Mouse (Mus musculus) forebrain, embryonic 15.5 days (tissue): ENCODE measurements around the gene B230118H07Rik. TPM values are rescaled to one million over a fixed set of nuclear protein-coding genes. Genes with fewer than 3 reads are reported as not detected.

Source experiments
- ATAC-seq: fragments of 200-750 bp; cut with Nextera tagmentation; replicated peaks from 2 replicates; pipeline ENCODE4 v1.8.0; 2017; ENCODE audit warnings: mild to moderate bottlenecking, moderate TSS enrichment, moderate library complexity
- H3K27ac ChIP-seq: fragments of 300-500 bp; sonication (generic); replicated peaks from 2 replicates; pipeline ENCODE4 v1.5.1; 2015; ENCODE audit warnings: mild to moderate bottlenecking, inconsistent platforms
- H3K27me3 ChIP-seq: fragments of 300-500 bp; sonication (generic); 2 replicates; pipeline ENCODE4 v1.6.1; 2015; ENCODE audit warnings: inconsistent platforms
- H3K36me3 ChIP-seq: fragments of 300-500 bp; sonication (generic); 2 replicates; pipeline ENCODE4 v1.6.1; 2015; ENCODE audit warnings: mild to moderate bottlenecking, inconsistent platforms
- H3K4me1 ChIP-seq: fragments of 300-500 bp; sonication (generic); 2 replicates; pipeline ENCODE4 v1.6.1; 2015; ENCODE audit warnings: inconsistent platforms
- H3K4me2 ChIP-seq: fragments of 300-500 bp; sonication (generic); replicated peaks from 2 replicates; pipeline ENCODE4 v1.6.1; 2015; ENCODE audit warnings: mild to moderate bottlenecking, inconsistent platforms
- H3K4me3 ChIP-seq: fragments of 300-500 bp; sonication (generic); 2 replicates; pipeline ENCODE4 v1.5.1; 2015; ENCODE audit warnings: mild to moderate bottlenecking, inconsistent platforms
- H3K9ac ChIP-seq: fragments of 300-500 bp; sonication (generic); replicated peaks from 2 replicates; pipeline ENCODE4 v1.6.1; 2015; ENCODE audit warnings: mild to moderate bottlenecking, inconsistent platforms
- H3K9me3 ChIP-seq: fragments of 300-500 bp; sonication (generic); 2 replicates; pipeline ENCODE4 v1.6.1; 2016; ENCODE audit warnings: inconsistent platforms
- WGBS: fragments of 180-500 bp; shearing (Covaris S2); methylation state at CpG from one replicate; pipeline ENCODE4 v1.1.7; 2015; ENCODE audit warnings: mixed read lengths; 5-methylcytosine and 5-hydroxymethylcytosine counted together
- polyA plus RNA-seq: library from polyadenylated mRNA; unstranded; fragments of >200 nt; fragmentation: Nextera tagmentation; extraction: Ambion mirVana; gene quantifications from 2 replicates; pipeline ENCODE4 v1.2.1, GENCODE M21; 2015

Gene B230118H07Rik
- polyA plus RNA-seq, 1 experiment from 2014 or later, result 52.2 TPM

GRCm38 (mm10) chr2:101603099-101603498 lies 46.2 kb downstream of the B230118H07Rik start:
- Histone ChIP-seq H3K27me3 (no peaks in the 10 kb centered on the region), H3K9me3 (no peaks in the 10 kb centered on the region), H3K4me2 (no peak overlapping the region), H3K4me1 (peaks cover 31% of the 10 kb centered on the region), H3K27ac (no peak overlapping the region), H3K9ac (no peak overlapping the region), H3K36me3 (no peaks in the 10 kb centered on the region), H3K4me3 (no peak overlapping the region)
- WGBS, result 89% methylated on average over 1 of the region's 1 CpGs
- ATAC-seq, result no peak

- no peaks in the 10 kb centered on the region for H3K9me3 ChIP-seq
- H3K9ac ChIP-seq, result no peak overlapping the region
- no peak overlapping the region for H3K4me2 ChIP-seq
- H3K4me1 ChIP-seq, result peaks cover 34% of the 10 kb centered on the region
- ATAC-seq, result peak; percentile 70
- no peaks in the 10 kb centered on the region for H3K27me3 ChIP-seq
- H3K36me3 ChIP-seq, result no peaks in the 10 kb centered on the region
- no peak overlapping the region for H3K4me3 ChIP-seq
- peak overlapping the region; percentile 80 for H3K27ac ChIP-seq
- 6% methylated on average over 8 of the region's 8 CpGs for WGBS
These were observed 48.6 kb downstream of the B230118H07Rik start for GRCm38 (mm10) chr2:101600703-101601102.

- Histone ChIP-seq H3K4me1 (peaks cover 34% of the 10 kb centered on the region), H3K27ac (peak overlapping the region; percentile 12; the same call in 1 of the 2 replicates), H3K9ac (no peak overlapping the region; the same call in 1 of the 2 replicates), H3K27me3 (no peaks in the 10 kb centered on the region), H3K4me3 (no peak overlapping the region), H3K36me3 (no peaks in the 10 kb centered on the region), H3K4me2 (peak overlapping the region; percentile 25), H3K9me3 (no peaks in the 10 kb centered on the region)
- peak; percentile 31; the same call in 1 of the 2 replicates for ATAC-seq
- 27% methylated on average over 13 of the region's 13 CpGs for WGBS
These were observed 50.8 kb downstream of the B230118H07Rik start for GRCm38 (mm10) chr2:101598190-101599181.

GRCm38 (mm10) chr2:101597186-101597585 lies 52.1 kb downstream of the B230118H07Rik start:
- Histone ChIP-seq H3K9ac (no peak overlapping the region), H3K27me3 (no peaks in the 10 kb centered on the region), H3K27ac (no peak overlapping the region)

GRCm38 (mm10) chr2:101594681-101595080 lies 54.7 kb downstream of the B230118H07Rik start:
- H3K9ac ChIP-seq, result no peak overlapping the region
- H3K9me3 ChIP-seq, result no peaks in the 10 kb centered on the region
- H3K27ac ChIP-seq, result no peak overlapping the region
- no peaks in the 10 kb centered on the region for H3K36me3 ChIP-seq
- no peak for ATAC-seq
- H3K27me3 ChIP-seq, result no peaks in the 10 kb centered on the region
- no peak overlapping the region for H3K4me2 ChIP-seq
- no peak overlapping the region for H3K4me3 ChIP-seq
- WGBS, result 86% methylated on average over 5 of the region's 5 CpGs
- H3K4me1 ChIP-seq, result peaks cover 38% of the 10 kb centered on the region

More at GRCm38 (mm10) chr2:101597186-101597585, 52.1 kb downstream of the B230118H07Rik start:
- ATAC-seq, result no peak
- Histone ChIP-seq H3K4me2 (no peak overlapping the region), H3K9me3 (no peaks in the 10 kb centered on the region), H3K36me3 (no peaks in the 10 kb centered on the region), H3K4me1 (peaks cover 44% of the 10 kb centered on the region), H3K4me3 (no peak overlapping the region)

GRCm38 (mm10) chr2:101592886-101593285 lies 56.4 kb downstream of the B230118H07Rik start:
- H3K4me2 ChIP-seq, result no peak overlapping the region
- no peaks in the 10 kb centered on the region for H3K36me3 ChIP-seq
- H3K27ac ChIP-seq, result peak overlapping the region; percentile 74
- no peaks in the 10 kb centered on the region for H3K9me3 ChIP-seq
- no peak overlapping the region for H3K4me3 ChIP-seq
- 8% methylated on average over 8 of the region's 8 CpGs for WGBS
- no peaks in the 10 kb centered on the region for H3K27me3 ChIP-seq
- H3K9ac ChIP-seq, result no peak overlapping the region
- peaks cover 25% of the 10 kb centered on the region for H3K4me1 ChIP-seq
- peak; percentile 42 for ATAC-seq

- Histone ChIP-seq H3K4me1 (peaks cover 24% of the 10 kb centered on the region), H3K4me2 (no peak overlapping the region), H3K27me3 (no peaks in the 10 kb centered on the region), H3K27ac (peak overlapping the region; percentile 74), H3K9ac (no peak overlapping the region), H3K9me3 (no peaks in the 10 kb centered on the region), H3K4me3 (no peak overlapping the region), H3K36me3 (no peaks in the 10 kb centered on the region)
- 6% methylated on average over 10 of the region's 10 CpGs for WGBS
- peak; percentile 86 for ATAC-seq
These were observed 57.1 kb downstream of the B230118H07Rik start for GRCm38 (mm10) chr2:101592023-101592841.

- 27% methylated on average over 8 of the region's 8 CpGs for WGBS
- Histone ChIP-seq H3K9ac (no peak overlapping the region), H3K4me1 (peaks cover 24% of the 10 kb centered on the region), H3K4me3 (no peak overlapping the region), H3K27ac (peak overlapping the region; percentile 32; the same call in 1 of the 2 replicates), H3K9me3 (no peaks in the 10 kb centered on the region), H3K4me2 (no peak overlapping the region), H3K36me3 (no peaks in the 10 kb centered on the region), H3K27me3 (no peaks in the 10 kb centered on the region)
- no peak for ATAC-seq
These were observed 58.0 kb downstream of the B230118H07Rik start for GRCm38 (mm10) chr2:101591356-101591755.

- H3K36me3 ChIP-seq, result no peaks in the 10 kb centered on the region
- no peaks in the 10 kb centered on the region for H3K27me3 ChIP-seq
- H3K4me3 ChIP-seq, result no peak overlapping the region
- no peak for ATAC-seq
- H3K4me2 ChIP-seq, result no peak overlapping the region
- H3K4me1 ChIP-seq, result peaks cover 6% of the 10 kb centered on the region; the same call in 1 of the 2 replicates
- H3K27ac ChIP-seq, result no peak overlapping the region
- 85% methylated on average over 3 of the region's 3 CpGs for whole genome bisulfite sequencing
- no peaks in the 10 kb centered on the region for H3K9me3 ChIP-seq
- H3K9ac ChIP-seq, result no peak overlapping the region
These were observed 67.9 kb downstream of the B230118H07Rik start for GRCm38 (mm10) chr2:101581418-101581817.

- Histone ChIP-seq H3K9me3 (no peaks in the 10 kb centered on the region), H3K27ac (no peak overlapping the region), H3K9ac (no peak overlapping the region), H3K36me3 (no peaks in the 10 kb centered on the region), H3K4me3 (no peak overlapping the region), H3K4me1 (peaks cover 6% of the 10 kb centered on the region; the same call in 1 of the 2 replicates), H3K27me3 (no peaks in the 10 kb centered on the region), H3K4me2 (no peak overlapping the region)
- no peak for ATAC-seq
- WGBS, result 56% methylated on average over 3 of the region's 3 CpGs
These were observed 68.4 kb downstream of the B230118H07Rik start for GRCm38 (mm10) chr2:101580977-101581376.

- 12% methylated on average over 1 of the region's 1 CpGs for WGBS
- H3K4me1 ChIP-seq, result peaks cover 6% of the 10 kb centered on the region; the same call in 1 of the 2 replicates
- no peaks in the 10 kb centered on the region for H3K36me3 ChIP-seq
- H3K27ac ChIP-seq, result no peak overlapping the region
- no peak overlapping the region for H3K4me2 ChIP-seq
- H3K4me3 ChIP-seq, result no peak overlapping the region
- H3K9me3 ChIP-seq, result no peaks in the 10 kb centered on the region
- H3K9ac ChIP-seq, result no peak overlapping the region
- H3K27me3 ChIP-seq, result no peaks in the 10 kb centered on the region
- ATAC-seq, result peak; percentile 64; the same call in 1 of the 2 replicates
These were observed 68.9 kb downstream of the B230118H07Rik start for GRCm38 (mm10) chr2:101580428-101580827.
